Comparison of ENCODE assay signal across 8 mouse cellular contexts in the genomic region with DNA sequence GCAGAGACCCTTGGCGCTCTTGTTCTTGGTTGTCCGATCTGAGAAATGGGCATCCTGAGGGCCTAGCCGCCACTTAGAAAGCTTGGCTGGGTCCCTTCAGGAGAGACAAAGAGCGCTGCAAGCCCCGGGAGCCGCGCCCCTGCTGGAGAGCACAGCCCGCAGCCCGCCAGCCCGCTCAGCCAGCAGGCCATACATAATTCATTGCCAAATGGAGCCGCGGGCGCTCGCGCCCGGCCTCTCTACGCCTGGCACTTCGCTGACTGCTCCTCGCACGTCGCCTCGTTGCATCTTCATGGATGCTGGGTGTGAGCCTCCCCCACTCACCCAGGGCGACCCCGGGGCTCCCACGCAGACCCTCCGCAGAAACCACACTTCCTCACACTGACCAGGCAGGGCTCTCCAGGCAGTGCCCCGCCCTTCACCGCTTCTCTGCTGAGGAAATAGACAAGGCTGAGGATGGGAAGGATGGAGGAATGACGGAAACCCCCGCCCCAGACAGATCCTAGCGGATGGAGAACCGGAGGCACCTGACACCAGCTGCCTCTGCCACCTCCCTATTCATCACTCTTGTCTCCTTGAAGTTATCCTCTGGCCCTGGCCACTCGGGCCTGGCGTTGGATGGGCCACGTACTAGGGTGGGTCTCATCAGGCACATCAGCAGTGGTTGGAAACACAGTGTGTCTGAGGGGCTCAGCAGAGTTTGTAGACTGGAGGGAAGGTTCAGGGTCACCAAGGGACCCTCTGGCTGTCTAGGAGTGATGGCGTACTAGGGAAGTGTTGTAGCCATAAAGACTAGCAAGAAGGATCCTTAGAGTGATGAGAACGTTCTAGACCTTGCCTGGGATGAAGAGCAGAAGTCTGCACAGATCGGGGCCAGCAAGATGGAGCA.
DNase-seq lines count a peak whose midpoint lies in the region; ATAC-seq and TF ChIP-seq lines count a peak whose summit lies in the region.

No protein-coding gene starts in this region.

- H3K4me1 ChIP-seq in forebrain, embryonic 14.5 days (ENCODE audit: control insufficient read depth, insufficient read depth, low read length), result peaks cover 53% of the 10 kb centered on the region
- peaks cover 45% of the 10 kb centered on the region for H3K4me1 ChIP-seq in kidney, postnatal 0 days (replicated peaks; ENCODE audit: insufficient read depth, low read length)

- intact Hi-C loops in left cerebral cortex, postnatal 4 days (cut with DNase I), result no loop called here
- intact Hi-C loops in left cerebral cortex, postnatal 14 days (cut with DNase I), result no loop called here

- H3K9ac ChIP-seq in forebrain, embryonic 14.5 days (ENCODE audit: low read length), result peak overlapping the region; percentile 56
- peak overlapping the region; percentile 24 for H3K9ac ChIP-seq in kidney, postnatal 0 days (ENCODE audit: low read depth, low read length)

- H3K4me3 ChIP-seq in forebrain, embryonic 14.5 days (ENCODE audit: low read depth, low read length), result 0 out of 2 replicates have a peak overlapping the region, but pooled peaks have one; percentile 5
- H3K4me3 ChIP-seq in kidney, postnatal 0 days (replicated peaks; ENCODE audit: low read depth, low read length), result peak overlapping the region; percentile 4; the same call in 1 of the 2 replicates

- peak; percentile 64 for ATAC-seq in forebrain, embryonic 14.5 days
- ATAC-seq in kidney, postnatal 0 days (replicated peaks; ENCODE audit: low FRiP score, low read depth), result peak; percentile 47; the same call in 1 of the 2 replicates

- H3K9me3 ChIP-seq in forebrain, embryonic 14.5 days (replicated peaks; ENCODE audit: control insufficient read depth, low read length), result no peaks in the 10 kb centered on the region
- no peaks in the 10 kb centered on the region for H3K9me3 ChIP-seq in kidney, postnatal 0 days (replicated peaks; ENCODE audit: low read length)

- peak overlapping the region; percentile 44 for H3K4me2 ChIP-seq in forebrain, embryonic 14.5 days (ENCODE audit: low read length)
- H3K4me2 ChIP-seq in kidney, postnatal 0 days (ENCODE audit: low read length), result peak overlapping the region; percentile 49

- peak; percentile 51 for TF ChIP-seq CTCF in kidney, postnatal 0 days (IDR thresholded peaks at IDR 0.05; ENCODE audit: low read depth)

- no peaks in the 10 kb centered on the region for H3K27me3 ChIP-seq in forebrain, embryonic 14.5 days (replicated peaks; ENCODE audit: control insufficient read depth, insufficient read depth, low read length)
- H3K27me3 ChIP-seq in kidney, postnatal 0 days (ENCODE audit: insufficient read depth, low read length), result no peaks in the 10 kb centered on the region

- peak overlapping the region; percentile 100 for H3K27ac ChIP-seq in forebrain, embryonic 14.5 days (ENCODE audit: low read depth, low read length)
- peak overlapping the region; percentile 70 for H3K27ac ChIP-seq in kidney, postnatal 0 days

- no peaks in the 10 kb centered on the region for H3K36me3 ChIP-seq in forebrain, embryonic 14.5 days (ENCODE audit: control insufficient read depth, insufficient read depth, low read length)
- H3K36me3 ChIP-seq in kidney, postnatal 0 days (ENCODE audit: insufficient read depth, low read length), result no peaks in the 10 kb centered on the region

- 12% methylated on average over 38 of the region's 38 CpGs for WGBS in forebrain, embryonic 14.5 days
- 11% methylated on average over 38 of the region's 38 CpGs for WGBS in kidney, postnatal 0 days

- peak; percentile 79 for DNase-seq in left cerebral cortex, postnatal 4 days
- DNase-seq in left cerebral cortex, postnatal 14 days (ENCODE audit: low spot score in 2 of 2), result no peak
- DNase-seq in cerebellum, adult 9-11 months, result peak; percentile 51
- peak; percentile 92 for DNase-seq in forebrain, embryonic 14.5 days (ENCODE audit: low spot score)
- DNase-seq in kidney, postnatal 0 days (ENCODE audit: low spot score), result peak; percentile 80
- DNase-seq in mesoderm, embryonic 11.5 days (ENCODE audit: low read depth, low spot score), result peak; percentile 80
- DNase-seq in spleen, postnatal 14 days (ENCODE audit: low spot score in 2 of 2), result no peak
- DNase-seq in natural killer cell, adult 2 months (ENCODE audit: low spot score in 2 of 2), result no peak

Comparison
In these comparisons a context has a peak if more than half of its experiments do, and no peak if none do; other contexts are left out.
1. DNase-seq: peak in left cerebral cortex, postnatal 4 days (single experiment), cerebellum, adult 9-11 months (single experiment), forebrain, embryonic 14.5 days (single experiment), kidney, postnatal 0 days (single experiment) and mesoderm, embryonic 11.5 days (single experiment); none in left cerebral cortex, postnatal 14 days (0 of 2), spleen, postnatal 14 days (0 of 2) and natural killer cell, adult 2 months (0 of 2).